Mouse (Mus musculus) right cerebral cortex, adult 2 months (tissue): ENCODE measurements around the gene Krt18.

ENCODE experiments used
- DNase-seq, 2 experiments: peaks; one replicate each; pipeline ENCODE4 v3.0.0; 2021 to 2022; ENCODE audit warnings: low spot score in 2 of 2

Krt18 gene

DNA sequence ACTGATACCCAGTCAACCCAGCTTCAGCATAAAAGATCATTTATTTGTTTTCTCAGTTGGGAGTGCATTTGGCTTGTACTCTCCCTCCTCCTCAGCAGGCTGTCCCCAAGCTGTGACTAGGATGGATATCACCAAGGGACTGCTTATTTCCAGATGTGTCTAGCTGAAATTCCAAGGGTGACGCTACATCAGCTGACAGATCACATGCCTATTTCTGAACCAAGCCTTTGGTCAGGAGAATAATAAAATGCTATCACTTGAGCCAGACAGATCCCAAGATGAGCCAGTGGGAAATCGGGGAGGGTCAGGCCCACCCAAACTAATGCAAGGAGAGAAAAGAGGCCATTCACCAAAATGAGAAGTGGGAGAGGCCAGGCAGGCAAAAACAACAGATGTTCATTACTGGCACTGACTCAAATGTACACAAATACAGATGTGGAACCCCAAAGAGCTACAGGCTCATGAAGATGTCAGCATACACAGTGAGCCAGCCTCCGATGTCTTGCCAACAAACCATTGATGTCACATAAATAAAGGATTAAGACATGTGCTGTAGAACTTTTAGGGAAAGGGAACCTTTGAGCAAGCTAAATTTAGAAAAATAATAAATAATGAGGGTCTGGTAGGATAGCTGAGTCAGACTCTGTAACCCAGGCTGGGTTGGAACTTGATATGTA lies 17.3 kb upstream of the Krt18 start:
- DNase-seq = no peak

DNA sequence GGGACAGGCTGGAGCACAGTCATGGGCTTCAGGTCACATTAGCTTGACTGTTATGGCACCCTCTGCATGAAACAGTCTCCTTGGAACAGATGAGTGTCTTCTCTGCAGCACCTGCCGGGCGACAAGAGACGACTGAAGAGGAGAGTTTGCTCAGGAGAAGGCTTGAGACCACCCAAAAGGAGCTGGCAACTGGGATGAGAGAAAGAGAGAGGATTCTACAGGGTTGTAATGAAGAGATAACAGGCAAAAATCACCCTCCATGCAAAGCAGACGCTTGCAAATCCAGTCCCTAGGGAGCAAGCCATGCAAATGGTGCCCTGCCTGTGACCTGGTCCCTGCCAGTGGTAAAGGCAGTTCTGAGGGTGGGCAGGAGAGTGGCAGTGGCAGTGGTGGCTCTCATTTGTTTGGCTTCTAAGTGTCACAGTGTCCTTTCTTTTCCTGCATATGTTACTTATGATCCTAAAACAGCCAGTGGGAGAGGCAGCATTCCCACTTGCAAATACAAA lies 15.7 kb upstream of the Krt18 start:
- no peak for DNase-seq

DNA sequence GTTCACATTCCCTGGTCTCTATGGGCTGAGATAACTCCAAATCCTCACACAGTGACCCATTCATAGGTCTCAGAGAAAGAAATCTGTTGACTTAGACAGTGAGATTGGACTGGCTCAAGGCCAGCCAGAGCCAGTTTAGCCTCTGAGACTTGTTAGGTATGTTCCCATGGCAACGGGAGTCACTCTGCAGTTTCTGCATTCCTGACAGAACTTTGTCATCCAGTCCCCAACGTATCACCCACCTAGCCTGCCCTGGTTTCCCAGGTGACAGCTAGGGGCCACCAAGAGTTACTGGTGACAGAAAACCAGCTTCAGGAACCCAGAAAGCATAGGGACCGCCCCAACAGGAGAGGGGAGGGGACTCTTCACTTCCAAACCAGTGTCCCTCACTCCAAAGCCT lies 14.3 kb upstream of the Krt18 start:
- DNase-seq = peak in 1 of 2 experiments; percentile 21

DNA sequence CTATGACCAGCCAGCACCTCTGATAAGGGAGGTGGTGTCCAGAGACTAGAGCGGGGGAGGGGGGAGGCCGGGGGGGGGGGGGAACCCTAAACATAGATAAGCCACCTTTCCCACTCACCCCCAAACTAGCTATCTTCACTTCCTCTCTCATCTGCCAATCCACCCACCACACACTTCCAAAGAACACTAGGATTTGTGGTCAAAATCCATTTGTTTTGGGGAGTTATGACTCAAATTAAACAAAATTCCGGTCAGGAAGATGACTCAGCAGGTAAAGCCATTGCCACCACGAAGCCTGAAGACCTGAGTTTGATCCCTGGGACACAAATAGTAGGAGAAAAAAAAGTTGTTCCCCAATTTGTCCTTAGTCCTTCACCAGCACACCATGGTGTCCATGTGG lies 13.1 kb upstream of the Krt18 start:
- no peak for DNase-seq

DNA sequence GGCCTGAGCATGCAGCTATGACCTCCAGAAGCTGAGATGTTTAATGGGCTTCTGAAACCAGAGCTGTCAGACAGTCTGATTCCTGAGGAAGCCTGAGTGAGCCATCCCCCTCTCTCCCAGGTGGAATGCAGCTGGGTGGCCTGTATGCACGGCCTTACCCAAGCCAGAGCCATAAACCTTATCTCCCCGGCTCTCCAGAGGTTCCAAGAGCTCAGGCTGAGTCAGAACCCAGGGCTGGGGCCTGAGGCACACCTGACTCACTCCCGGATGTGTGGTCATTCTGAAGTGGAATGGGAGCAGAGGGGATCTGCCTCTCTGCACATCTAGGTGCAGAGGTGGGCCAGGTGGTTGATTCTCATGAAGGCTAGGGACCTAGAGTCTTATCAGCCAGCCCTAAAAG lies 11.9 kb upstream of the Krt18 start:
- DNase-seq = no peak

DNA sequence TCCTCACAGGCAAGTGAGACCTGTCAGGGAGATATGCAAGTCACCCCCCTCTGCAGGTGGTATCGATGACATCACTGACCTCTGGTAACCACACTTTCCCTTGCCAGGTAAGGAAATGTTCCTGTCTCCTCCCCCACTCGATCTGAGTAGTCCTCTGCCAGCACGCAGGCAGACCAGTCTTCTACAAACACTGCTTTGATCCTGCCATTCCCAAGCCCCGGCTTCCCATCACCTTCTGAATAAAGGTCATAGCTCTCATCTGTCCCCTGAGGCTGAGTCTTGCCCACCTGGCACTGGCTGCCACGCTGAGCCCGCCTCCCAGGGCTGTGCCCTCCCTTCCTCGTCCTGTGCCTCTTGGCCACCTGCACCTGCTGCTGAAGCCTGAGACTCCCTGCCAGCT lies 11.2 kb upstream of the Krt18 start:
- DNase-seq = no peak

DNA sequence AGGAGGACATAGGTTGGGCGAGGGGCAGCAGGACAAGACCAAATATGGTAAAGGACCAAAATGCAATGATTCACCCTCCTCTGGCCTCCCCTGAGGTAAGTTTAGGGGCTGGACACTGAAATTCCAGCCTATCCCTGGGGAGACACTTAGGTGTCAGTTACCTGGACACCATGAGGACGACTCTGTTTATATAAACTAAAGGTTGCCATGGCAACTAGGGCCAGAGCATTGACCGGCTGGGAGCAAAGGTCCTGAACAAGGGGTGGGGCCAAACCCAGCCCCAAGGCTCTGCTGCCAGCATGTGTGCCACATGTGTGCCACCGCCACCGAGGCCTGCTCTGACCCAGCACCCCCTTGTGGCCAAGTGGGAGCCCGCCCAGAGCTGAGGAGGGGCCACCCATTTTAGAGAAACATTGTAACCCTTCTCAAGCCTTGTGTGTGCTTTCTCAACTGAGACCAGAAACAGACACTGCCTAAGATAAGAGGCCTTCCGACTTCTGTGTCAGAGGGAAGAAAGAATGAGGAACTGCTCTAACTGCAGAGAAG lies 10.0 kb upstream of the Krt18 start:
- DNase-seq = no peak

DNA sequence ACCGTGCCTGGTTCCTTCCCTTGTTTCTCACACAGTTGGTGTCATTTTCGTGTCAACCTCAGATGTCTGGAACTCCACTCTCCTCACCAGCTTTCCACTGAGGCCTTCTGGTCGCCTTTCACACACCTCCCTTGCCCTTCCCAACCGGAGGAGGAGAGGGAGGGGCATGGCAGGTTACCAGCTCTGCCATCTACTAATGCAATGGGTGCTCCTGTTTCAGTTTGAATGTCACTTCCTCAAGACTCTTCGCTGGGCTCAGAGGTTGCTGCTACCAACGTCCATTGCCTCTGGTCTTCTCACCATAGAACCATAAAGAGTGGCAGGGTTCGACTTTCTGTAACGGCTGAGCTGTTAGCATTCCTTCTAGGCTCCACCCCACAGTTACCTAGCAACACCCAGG lies 5.5 kb upstream of the Krt18 start:
- DNase-seq = no peak

DNA sequence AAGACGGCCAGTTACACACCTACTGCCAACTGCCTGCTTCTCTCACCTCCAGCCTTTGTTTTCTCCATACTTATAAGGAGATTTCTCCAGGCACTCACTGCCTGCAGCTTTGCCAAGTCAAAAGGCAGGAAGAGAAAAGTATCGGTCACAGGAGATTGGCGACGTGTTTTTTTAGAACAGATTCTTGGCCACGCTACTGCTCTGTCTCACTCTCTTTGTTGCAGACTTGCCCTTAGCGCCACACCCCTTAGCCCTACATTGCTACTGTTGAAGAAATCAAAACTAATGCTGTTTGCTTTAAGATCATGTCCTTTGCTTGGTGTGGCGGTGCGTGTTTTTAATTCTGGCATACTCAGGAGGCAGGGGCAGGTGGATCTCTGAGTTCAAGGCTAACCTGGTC lies 4.1 kb upstream of the Krt18 start:
- no peak for DNase-seq

DNA sequence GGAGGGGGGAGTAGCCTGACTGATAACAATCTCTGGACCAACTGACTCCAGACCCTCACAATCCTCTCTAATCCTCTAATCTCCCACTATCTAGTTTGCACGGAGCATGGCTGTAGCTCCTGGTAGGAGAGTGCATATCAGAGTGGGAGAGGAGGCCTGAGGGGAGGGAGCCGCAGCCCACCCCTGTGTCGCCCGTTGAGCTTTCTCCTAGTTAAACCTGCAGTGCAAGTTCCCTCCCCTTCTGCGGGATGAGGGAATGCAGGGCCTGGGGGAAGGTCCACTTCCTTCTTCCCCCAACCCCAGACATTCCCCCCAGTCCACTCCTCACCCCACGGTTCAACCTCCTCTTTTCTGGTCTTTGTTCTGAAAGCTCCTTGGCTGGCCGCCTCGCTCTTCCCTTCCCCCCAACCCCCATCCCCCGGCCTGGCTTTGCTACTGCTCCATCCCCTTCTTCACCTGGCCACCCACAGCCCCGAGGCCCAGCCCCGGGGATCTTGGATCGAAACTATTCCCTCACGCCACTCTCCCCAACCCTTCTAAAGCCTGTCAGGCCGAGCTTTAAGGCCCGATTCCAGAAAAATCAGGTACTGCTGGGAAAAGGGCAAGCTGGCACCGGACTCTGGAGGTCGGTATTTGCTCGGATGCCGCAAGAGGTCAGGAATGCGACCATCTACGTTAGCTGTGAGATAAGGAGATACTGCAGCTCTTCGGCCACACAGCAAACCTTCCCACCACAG lies 2.7 kb upstream of the Krt18 start:
- DNase-seq = no peak

DNA sequence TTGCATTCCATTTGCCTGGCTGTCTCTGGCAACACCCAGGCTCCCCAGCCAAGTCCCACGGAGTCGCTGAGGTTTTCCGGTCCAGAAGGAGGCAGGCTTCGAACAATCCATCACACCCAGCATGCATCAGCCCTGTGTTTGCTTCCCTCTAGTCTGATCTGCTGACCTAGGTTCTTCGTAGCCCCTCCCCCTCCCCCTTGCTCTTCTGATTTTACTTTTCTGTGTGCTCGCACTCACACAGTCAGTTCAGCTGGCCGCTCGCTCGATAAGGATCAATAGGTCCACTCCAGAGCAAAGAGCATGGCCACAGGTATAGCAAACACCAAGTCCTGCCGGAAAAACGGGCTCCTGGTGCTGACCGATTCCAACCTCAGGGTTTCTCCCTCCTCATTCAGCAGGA lies 1.6 kb upstream of the Krt18 start:
- DNase-seq = no peak

DNA sequence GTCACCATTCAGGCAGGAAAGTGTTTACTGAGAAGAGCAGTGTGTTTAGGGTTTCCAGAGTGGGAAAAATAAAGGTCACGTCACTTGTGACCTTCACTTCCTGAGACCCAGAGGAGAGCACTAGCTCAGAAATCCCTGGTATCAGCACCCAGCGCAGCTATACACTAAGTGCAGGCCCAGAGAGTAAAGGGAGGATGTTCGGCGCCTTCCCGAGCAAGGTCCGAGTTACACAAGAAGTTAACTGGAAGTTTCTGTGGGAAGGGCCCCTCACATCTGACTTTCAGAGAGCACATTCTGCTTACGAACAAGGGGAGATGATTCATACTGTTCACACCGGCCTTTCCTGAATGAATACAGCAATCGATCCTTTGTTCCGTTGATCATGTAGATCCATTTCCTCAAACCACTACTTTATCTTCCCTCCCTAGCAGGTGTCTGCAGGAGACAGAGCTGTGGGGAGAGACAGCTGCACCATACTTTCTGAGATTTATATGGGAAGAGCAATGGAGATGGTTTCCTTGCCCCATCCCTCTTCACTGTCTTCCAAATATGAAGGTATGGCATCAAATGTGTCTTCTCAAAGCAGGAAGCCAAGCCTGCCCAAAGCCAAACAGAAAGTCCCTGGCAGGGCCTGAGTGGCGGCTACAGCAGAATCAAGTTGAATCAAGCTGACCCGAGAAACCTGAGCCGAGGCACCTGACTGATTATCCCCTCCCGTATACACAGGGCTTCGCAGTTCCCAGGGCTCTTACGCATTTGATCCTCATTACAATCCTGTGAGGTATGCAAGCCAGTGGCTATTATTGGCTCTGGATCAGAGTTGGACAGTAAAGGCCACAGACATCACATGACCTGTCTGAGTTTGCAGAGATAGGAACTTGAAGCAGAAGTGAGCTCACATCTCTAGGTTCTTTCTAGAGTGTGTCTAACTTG lies 6.4 kb downstream of the Krt18 start:
- DNase-seq = no peak

DNA sequence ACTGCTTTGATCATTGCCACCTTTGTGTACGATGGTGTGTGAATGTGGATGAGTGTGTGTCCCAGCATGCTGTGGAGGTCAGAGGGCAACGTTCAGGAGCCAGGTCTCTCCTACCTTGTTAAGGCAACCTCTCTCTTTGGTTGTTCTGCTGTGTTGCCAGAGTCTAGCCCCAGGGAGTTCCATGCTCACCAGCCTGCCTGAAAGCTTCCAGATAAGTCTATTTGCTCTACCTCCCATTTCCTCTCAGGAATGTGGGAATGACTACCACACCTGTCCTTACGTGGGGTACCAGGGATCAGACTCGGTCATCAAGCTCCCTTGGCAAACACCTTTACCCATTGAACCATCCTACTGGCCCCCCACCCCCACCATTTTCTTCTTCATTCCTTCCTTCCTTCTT lies 12.3 kb downstream of the Krt18 start:
- DNase-seq = no peak

DNA sequence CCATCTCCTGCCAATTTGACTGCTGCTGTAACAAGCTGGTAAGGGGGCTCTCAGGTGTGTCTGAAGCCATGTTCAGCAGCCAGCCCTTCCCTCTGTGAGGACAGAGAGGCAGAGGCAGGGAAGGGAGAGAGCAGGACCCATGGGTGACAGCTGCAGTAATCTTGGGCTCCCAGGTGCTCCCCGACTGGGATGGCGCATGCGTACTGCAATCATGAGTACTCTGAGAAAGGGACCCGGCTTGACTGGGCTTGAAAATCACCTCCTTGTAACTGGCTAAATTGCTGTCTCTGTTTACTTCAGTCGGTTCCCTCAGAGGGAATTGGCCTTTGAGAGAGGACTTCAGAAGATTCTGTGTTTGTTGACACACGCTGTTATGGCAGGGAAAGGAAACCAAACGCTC lies 14.0 kb downstream of the Krt18 start:
- DNase-seq = no peak

DNA sequence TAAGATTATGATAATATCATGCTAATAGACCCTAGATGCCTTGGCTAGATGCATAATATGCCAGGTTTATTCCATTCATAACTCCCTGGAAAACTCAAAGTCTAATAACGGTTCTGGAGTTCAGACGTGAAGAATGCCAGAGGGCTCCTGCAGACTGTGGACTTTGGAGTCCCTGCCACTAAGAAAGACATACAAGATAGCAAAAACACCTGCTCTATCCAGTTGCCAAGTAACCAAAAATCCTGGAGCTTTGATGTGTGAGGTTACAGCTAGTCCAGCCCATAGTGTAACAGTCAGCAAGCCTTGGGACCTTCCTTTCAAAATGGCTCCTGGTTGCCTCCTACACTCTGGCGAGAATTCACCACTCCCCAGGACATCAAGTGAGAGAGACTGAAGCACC lies 16.8 kb downstream of the Krt18 start:
- no peak for DNase-seq

DNA sequence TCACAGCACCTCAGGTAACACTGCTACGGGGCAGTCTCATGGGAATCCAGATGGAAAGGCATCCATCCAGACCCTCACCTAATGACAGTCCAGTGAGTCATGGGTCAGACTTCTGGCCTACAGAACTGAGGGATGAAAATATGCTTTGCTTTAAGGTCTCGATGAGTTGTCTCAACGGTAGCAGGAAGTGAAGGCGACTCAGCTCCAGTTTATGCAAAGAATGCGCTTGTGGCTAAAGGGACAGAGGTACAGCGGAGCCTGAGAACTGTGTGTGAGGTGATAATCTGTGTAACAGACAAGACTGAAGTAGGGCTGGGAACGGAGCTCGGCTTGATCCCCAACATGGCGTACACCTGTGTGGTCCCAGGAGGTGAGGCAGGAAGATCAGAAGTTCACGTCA lies 17.7 kb downstream of the Krt18 start:
- DNase-seq = no peak

DNA sequence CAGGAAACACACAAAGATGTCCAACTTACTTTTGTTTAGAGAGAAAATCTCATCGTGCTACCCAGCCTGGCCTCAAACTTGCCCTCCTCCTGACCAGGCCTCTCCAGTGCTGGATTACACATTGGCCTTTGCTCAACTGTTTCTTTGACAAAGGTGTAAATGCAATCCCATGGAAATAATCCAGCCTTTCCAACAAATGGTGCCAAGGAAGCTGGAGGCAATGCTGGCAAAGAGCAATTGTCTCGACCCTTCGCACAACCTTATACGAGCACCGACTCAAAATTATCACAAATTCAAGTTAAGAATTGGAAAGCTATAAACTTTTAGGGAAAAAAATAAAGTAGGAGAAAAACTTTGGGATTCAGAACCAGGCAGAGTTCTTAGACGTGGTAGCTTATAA lies 20.0 kb downstream of the Krt18 start:
- no peak for DNase-seq

DNA sequence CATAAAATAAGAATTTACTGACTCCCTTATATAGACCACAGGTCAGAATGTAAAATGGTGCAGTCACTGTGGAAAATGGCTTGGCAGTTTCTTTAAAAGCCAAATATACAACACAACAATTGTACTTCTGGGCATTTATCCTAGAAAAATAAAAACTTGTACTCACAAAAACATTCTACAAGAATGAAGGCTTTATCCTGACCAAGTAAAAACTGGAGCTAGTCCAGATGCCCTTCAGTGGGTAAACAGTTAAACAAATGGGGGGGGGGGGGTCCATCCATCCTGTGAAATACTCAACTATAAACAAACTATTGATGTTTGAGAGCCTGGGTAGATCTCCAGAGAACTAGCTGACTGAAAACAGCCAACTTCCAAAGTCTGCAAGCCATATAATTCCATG lies 21.9 kb downstream of the Krt18 start:
- DNase-seq = no peak

DNA sequence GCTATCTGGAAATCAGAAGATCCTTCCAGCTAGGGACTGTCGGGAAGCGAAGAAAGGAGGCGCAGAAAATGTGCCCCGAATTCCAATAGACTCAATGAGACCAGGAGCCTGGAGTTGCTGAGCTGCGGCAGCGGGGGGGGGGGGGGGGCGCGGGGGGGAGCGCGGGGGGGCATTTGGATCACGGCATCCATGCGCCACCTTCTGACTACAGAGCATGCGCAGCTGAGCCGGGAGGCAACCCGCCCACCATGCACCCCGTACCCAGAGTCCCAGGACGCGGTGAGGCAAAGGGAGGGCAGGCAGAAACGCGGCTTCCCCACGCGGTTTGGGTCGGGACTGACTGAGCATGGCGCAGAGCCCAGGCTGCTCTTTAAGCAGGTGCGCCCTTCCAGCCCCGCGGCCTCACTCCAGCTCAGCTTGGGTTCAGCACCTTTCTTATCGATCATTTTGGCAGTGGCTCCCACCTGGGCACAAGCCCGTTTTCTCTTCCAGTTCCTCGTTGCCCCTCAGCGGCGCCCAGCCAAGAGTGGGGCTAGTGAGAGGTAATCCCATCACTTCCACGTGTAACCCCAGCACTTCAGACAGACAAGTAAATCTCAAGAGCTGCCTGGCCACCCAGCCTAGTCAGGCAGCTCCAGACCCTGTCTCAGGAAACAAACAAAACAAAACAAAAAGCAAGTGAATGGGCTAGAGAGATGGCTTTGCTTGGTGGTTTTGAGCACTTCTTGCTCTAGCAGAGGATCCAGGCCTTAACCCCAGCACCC lies 24.1 kb downstream of the Krt18 start:
- DNase-seq = peak; percentile 48 to 57

DNA sequence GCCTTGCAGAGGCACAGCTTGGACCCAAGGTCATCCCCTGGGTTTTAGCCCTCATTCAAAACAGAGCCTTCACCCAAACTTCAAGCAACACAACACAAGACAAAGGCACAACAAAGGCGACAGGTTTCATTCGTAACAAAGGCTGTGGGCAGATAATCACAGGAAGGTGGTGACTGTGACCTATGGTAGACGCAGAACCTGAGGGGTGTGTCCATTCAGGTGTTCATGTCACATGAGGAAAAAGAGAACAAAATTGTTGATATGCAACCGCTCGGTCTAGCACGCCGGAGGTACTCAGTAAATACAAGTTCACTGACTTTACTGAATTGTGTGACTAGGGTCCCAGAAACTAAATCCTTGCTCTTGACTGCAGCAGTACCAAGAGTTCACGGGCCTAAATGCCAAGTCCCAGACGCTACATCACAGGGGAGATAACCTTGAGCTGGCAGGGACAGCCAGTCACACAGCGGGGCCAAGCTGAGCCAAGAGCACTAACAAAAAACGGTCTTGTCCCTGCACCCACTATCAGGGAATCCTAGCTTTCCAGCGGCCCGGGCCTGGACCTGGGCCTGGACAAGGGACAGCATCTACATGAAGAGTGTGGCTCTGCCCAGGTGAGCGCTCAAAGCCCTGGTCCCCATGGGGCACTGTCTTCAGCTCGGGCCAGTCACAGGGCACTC lies 28.7 kb downstream of the Krt18 start:
- no peak for DNase-seq
